Mouse (Mus musculus) c-Kit-positive CD71-positive TER-119-negative erythroid progenitor cells, embryonic 14.5 days (primary cell): ENCODE results near the gene Rab44.
"Not testable (repeated sequence)": the region's sequence is repeated elsewhere in the genome, so short reads cannot be mapped to it uniquely, and the experiment has no call there.

Experiments used
- DNase-seq: peaks from one replicate; pipeline ENCODE4 v3.0.0-alpha.2; 2013; ENCODE audit warnings: low read depth

The Rab44 gene

GRCm38 (mm10) chr17:29091348-29091944 lies 22.5 kb upstream of the Rab44 start:
- DNase-seq = no peak

GRCm38 (mm10) chr17:29092497-29092896 lies 21.4 kb upstream of the Rab44 start:
- no peak for DNase-seq

DNA sequence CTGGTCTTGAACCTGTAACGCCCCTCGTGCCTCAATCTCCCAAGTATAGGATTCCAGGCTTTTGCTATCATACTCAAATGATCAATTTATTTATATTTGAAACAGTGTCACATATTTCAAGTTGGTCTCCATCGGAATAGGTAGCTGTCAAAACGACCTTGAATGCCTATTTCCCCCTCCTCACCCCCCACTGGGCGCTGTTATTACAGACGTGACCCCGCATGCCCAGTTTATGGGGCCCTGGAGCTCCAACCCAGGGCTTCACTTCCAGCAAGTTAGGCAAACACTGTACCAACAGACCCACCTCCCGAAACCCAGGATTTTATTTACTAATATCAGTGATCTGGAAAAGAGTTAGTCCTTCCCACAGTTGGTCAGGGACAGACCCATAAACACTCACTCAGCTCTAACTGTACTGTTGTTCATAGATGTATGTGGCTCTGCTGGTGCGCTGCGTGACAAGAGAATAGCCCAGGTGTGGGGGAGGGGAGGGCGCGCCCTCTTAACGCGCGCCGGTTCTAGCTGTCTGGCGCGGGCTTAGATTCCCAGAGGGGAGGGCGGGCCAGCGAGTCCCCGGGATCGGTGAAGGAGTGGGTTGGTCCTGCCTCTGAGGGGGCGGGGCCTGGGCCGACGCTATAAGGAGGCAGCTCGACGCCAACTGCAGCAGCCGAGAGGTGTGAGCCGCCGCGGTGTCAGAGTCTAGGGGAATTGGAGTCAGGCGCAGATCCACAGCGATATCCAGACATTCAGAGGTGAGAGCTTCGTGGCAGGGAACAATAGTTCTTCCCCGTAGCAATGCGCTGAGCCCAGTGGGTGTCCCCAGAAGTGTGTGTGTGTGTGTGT lies 20.6 kb upstream of the Rab44 start:
- DNase-seq = peak; percentile 86

GRCm38 (mm10) chr17:29093961-29094309 lies 20.0 kb upstream of the Rab44 start:
- no peak for DNase-seq

- DNase-seq = no peak
Measured at GRCm38 (mm10) chr17:29094310-29095181, 19.4 kb upstream of the Rab44 start.

DNA sequence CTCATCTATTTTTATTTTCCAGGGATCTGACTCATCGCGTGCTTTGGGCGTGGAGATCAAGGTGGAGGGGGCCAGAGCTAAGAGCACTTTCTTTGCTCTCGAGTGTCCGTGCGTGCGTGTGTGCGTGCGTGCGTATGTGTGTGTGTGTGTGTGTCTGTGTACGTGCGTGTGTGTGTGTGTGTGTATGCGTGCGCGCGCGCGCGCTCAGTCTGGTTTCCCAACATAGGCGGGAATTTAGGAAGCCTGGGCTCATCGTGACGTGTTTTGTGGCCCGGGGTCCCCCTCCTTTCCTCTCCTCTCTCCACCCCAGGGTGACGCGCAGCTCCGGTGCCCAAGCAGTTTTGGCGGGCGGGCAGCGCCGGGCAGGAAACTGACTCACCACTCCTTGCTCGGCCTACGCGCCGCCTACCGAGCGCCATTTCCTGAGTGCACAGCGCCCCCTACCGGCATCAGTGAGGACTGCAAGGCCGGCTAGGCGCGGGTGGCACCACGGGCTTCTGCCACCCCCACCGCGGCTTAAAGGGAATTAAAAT lies 18.7 kb upstream of the Rab44 start:
- peak; percentile 88 for DNase-seq

GRCm38 (mm10) chr17:29096245-29096644 lies 17.7 kb upstream of the Rab44 start:
- no peak for DNase-seq

- no peak for DNase-seq
Measured at GRCm38 (mm10) chr17:29096851-29097561, 16.9 kb upstream of the Rab44 start.

DNA sequence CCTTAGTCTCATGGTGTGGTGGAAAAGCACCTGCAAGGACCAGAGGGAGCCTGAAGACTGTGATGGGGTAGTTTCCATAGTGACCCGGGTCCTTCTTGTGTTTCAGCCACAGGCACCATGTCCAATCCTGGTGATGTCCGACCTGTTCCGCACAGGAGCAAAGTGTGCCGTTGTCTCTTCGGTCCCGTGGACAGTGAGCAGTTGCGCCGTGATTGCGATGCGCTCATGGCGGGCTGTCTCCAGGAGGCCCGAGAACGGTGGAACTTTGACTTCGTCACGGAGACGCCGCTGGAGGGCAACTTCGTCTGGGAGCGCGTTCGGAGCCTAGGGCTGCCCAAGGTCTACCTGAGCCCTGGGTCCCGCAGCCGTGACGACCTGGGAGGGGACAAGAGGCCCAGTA lies 15.7 kb upstream of the Rab44 start:
- DNase-seq = no peak

DNA sequence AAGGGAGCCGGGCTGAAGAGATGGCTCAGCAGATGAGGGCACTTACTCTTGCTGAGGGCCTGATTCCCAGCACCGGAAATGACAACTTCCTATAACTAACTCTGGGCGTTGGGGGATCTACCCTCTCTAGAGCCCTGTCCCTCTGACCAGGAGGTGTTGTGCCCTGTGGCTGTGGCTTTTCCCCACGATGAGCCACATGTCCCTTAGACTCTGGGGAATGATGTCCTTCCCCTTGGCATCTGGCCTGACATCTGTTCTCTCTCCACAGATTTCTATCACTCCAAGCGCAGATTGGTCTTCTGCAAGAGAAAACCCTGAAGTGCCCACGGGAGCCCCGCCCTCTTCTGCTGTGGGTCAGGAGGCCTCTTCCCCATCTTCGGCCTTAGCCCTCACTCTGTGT lies 14.9 kb upstream of the Rab44 start:
- DNase-seq = no peak

- no peak for DNase-seq
Measured at GRCm38 (mm10) chr17:29100627-29101026, 13.3 kb upstream of the Rab44 start.

GRCm38 (mm10) chr17:29110356-29110755 lies 3.6 kb upstream of the Rab44 start:
- DNase-seq = not testable (repeated sequence)

DNA sequence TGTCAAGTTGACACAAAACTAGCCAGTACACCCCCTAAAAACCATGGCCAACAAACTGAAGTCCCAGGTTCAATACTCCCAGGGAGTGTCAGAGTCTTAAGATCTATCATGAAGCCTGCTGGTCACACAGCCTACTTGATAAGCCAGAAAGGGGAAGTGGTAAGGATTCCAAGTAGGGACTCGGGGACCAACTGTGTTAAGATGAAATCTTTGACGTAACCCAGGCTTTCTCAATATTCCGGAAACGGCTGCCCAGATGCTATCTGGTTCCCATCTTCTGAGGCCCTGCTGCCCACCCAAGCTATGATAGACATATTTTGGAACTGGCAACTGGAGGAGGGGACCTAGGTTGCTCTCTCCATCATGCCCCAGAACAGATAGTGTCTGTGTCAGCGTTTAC lies 2.6 kb upstream of the Rab44 start:
- DNase-seq = no peak

DNA sequence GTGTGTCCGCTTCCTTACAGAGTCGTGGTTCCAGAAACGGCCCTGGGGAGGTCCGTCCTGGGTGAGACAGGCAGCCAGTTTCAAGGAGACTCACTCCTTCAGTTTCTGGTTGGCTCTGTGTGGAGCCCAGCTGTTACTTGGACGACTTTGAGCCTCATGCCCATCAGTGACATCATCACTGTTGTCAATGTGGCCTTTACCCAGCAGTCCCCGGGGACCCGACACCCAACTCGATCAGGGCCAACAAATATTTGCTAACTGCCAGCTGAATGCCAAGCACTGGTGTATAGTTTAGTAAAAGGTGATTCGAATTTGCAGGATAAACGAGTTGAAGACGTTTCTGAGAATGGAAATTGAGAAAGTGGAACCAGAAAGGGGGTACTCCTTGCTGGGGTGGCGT lies 2.1 kb downstream of the Rab44 start:
- no peak for DNase-seq

- no peak for DNase-seq
Measured at GRCm38 (mm10) chr17:29117006-29117648, 3.2 kb downstream of the Rab44 start.

DNA sequence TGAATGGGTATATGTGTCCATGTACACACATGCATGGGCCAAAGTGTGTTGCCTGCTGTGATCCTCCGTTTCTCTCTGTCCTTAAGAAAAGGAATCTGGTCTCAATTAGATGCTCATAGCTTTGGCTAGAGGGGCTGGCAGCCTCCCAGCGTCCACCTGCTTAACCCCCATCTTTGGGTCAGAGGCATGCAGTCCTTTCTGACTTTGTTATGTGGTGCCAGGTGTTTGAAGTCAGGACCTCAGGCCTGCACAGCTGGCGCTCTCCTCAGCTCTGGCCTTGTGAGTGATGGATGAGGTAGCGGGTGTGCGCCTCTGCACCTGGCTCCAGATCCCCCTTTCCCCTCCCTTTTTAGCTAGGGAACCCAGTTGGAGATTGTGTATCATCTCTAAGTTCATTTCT lies 4.1 kb downstream of the Rab44 start:
- DNase-seq = no peak

DNA sequence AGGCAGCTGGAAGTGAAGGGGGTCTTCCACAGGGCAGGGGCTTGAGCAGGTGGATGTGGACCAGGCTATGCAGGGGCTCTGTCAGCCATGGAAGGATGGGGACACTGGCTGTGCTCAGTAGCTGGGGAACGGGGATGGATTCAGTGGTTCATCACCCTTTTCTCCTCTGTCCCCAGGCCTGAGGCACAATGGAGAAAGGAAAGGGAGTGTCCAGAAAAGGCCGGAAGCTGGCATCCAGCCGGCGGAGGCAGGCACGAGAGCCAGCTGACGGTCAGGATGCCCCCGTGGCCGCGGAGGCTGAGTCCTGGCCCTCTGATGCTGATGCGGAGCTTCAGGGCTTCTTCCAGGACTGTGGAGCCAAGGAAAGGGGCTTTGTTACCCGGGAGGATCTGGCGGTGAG lies 6.7 kb downstream of the Rab44 start:
- no peak for DNase-seq

DNA sequence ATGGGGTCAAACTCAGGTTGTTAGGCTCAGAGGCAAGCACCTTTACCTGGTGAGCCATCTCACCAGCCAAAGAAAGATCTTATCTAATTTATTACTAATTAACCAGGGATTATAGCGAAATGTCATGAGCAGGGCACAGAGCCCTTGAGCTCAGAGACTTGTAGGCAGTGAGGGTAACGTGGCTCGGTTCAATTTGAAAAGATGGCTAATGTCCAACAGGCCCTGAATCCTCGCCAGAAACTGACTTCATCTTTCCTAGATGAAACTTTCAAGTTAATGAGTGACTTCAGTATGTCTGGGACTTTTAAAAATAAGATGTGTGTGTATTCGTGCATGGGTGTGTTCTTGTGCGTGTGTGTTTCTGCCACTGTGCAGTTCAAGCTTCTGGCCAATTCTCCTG lies 8.9 kb downstream of the Rab44 start:
- no peak for DNase-seq

- DNase-seq = no peak
Measured at GRCm38 (mm10) chr17:29123578-29124174, 9.7 kb downstream of the Rab44 start.

- no peak for DNase-seq
Measured at GRCm38 (mm10) chr17:29126561-29126960, 12.6 kb downstream of the Rab44 start.

- no peak for DNase-seq
Measured at GRCm38 (mm10) chr17:29129341-29129740, 15.4 kb downstream of the Rab44 start.
